Mouse (Mus musculus): ENCODE results near the gene Pax4.

DNA sequence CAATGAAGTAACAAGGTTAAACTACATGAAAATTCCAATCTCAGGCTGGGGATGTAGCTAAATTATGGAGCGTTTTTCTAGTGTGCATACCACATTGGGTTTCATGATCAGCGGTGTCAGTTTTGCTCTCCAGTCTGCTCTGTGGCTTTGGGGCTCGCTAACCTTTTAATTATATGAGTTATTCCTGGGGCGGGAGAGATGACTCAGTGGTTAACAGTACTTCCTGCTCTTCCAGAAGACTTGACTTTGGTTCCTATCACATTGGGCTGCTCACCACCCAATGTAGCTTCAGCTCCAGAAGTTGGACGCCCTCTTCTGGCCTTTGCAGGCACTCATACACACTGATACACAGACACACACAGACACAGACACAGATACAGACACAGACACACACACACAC lies 21.5 kb upstream of the Pax4 start:
- TF ChIP-seq CTCF (IDR thresholded peaks at IDR 0.05; ENCODE audit: extremely low read depth, insufficient read length, insufficient replicate concordance, low read depth, low read length) (no peak), POLR2A (IDR thresholded peaks at IDR 0.05; ENCODE audit: low read depth, low read length) (no peak)

Data from small intestine, adult 2 months (tissue).